Mouse (Mus musculus): ENCODE data around the gene Hpgds. TPM values are rescaled to one million over a fixed set of nuclear protein-coding genes. Genes with fewer than 3 reads are reported as not detected.

Gene Hpgds
- total and polyA plus RNA-seq, 3 experiments: 0.47 to 1.1 (median 0.57) TPM

DNA sequence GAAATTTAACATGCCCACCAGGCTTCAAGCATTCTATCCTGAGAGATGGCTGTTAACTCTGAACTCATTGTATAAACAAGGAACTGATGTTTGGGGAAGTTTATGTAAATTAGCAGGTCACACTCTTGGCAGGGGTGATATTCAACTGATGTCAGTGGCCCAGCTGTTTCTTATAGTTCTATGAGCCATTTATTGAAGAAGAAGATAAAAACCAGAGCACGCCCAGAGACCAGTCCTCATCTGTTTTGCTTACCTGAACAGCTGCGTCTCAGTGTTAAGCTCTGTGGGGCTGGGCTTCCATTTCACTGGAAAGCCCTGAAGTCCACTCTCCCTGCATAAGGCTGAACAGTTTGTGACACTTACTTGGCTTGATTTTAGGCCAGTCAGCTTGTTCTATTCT is 6.9 kb downstream of the Hpgds start:
- intact Hi-C loops (cut with DNase I): no loop called here
- 54% methylated on average over 2 of the region's 2 CpGs for WGBS

DNA sequence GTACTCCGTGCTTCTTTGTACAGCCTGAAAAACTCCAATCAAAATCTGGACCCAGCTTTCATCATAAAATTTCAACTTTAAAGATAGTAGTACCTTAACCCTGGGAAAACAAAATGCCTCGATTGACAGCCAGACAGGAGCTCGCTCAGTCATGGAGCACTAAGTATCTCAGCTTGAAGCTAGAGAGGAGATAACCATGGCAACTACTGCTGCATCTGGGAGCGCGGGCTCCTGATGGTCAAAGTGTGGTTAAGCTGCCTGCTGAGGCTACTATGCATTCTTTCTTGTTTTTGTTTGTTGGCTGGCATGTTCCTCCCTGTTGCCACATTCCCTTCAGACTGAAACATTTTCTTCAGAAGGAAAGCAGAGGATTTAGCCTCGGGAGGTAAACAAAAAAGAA is 12.3 kb downstream of the Hpgds start:
- no peak overlapping the region for H3K9ac ChIP-seq (ENCODE audit: low read depth, low read length)
- no peaks in the 10 kb centered on the region for H3K27me3 ChIP-seq (ENCODE audit: control insufficient read depth, insufficient read depth, low read length)
- H3K36me3 ChIP-seq (ENCODE audit: control insufficient read depth, insufficient read depth, low read length): no peaks in the 10 kb centered on the region
- no peak overlapping the region for H3K27ac ChIP-seq
- no peak for DNase-seq
- H3K4me1 ChIP-seq (ENCODE audit: control insufficient read depth, insufficient read depth, low read length): no peaks in the 10 kb centered on the region
- intact Hi-C loops (cut with DNase I): no loop called here
- WGBS: 62% methylated on average over 6 of the region's 6 CpGs
- H3K79me2 ChIP-seq (replicated peaks; ENCODE audit: control insufficient read depth, insufficient read depth, low read length): no peaks in the 10 kb centered on the region
- TF ChIP-seq POLR2A (IDR thresholded peaks at IDR 0.05; ENCODE audit: insufficient read depth, low read depth, low read length) (no peak), EP300 (IDR thresholded peaks at IDR 0.05; ENCODE audit: insufficient read depth, low read depth, low read length) (no peak), CTCF (IDR thresholded peaks at IDR 0.05) (no peak)
- no peak overlapping the region for H3K4me3 ChIP-seq

More for the DNA sequence above, 6.9 kb downstream of the Hpgds start:
- H3K79me2 ChIP-seq (replicated peaks; ENCODE audit: control insufficient read depth, insufficient read depth, low read length): no peaks in the 10 kb centered on the region
- H3K36me3 ChIP-seq (ENCODE audit: control insufficient read depth, insufficient read depth, low read length): no peaks in the 10 kb centered on the region
- no peak overlapping the region for H3K27ac ChIP-seq
- H3K4me1 ChIP-seq (ENCODE audit: control insufficient read depth, insufficient read depth, low read length): no peaks in the 10 kb centered on the region
- TF ChIP-seq EP300 (IDR thresholded peaks at IDR 0.05; ENCODE audit: insufficient read depth, low read depth, low read length) (no peak), CTCF (IDR thresholded peaks at IDR 0.05) (no peak), POLR2A (IDR thresholded peaks at IDR 0.05; ENCODE audit: insufficient read depth, low read depth, low read length) (no peak)
- no peak overlapping the region for H3K9ac ChIP-seq (ENCODE audit: low read depth, low read length)
- H3K27me3 ChIP-seq (ENCODE audit: control insufficient read depth, insufficient read depth, low read length): no peaks in the 10 kb centered on the region
- no peak for DNase-seq
- H3K4me3 ChIP-seq: no peak overlapping the region

DNA sequence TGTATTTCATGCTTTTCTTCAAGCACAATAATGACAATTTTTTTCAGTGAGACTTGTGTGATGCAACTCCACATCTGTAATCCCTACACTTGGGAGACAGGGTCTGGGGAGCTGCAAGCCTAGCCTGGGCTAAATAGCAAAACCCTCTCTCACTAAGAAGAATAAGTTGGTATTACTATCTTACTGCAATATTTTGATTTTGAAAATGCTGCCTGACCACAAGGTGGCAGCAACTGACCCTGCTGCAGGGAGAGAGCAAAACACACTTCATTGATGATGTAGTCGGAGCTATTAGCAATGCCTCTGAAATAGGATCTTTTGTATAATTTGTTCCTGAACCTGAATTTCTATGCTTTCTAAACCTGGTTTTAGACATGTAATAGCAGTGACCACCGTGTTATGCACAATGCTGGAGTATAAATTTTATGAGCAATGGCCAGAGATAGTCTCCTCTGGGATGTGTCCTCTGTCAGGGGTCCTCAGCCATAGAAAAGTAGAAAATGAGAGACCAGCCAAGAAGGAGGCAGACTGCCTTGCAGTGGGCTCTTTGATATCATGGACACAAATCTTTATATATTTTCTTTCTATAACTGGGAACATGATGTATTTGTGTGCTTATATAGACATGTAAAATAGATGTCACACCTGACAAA is 18.5 kb downstream of the Hpgds start:
- no peaks in the 10 kb centered on the region for H3K36me3 ChIP-seq (ENCODE audit: control insufficient read depth, insufficient read depth, low read length)
- no peak overlapping the region for H3K4me3 ChIP-seq
- DNase-seq: peak in 1 of 2 experiments; percentile 43
- no peak overlapping the region for H3K9ac ChIP-seq (ENCODE audit: low read depth, low read length)
- H3K27me3 ChIP-seq (ENCODE audit: control insufficient read depth, insufficient read depth, low read length): no peaks in the 10 kb centered on the region
- TF ChIP-seq CTCF (IDR thresholded peaks at IDR 0.05) (peak; percentile 88), EP300 (IDR thresholded peaks at IDR 0.05; ENCODE audit: insufficient read depth, low read depth, low read length) (peak; percentile 53; the same call in 1 of the 2 replicates), POLR2A (IDR thresholded peaks at IDR 0.05; ENCODE audit: insufficient read depth, low read depth, low read length) (no peak)
- H3K79me2 ChIP-seq (replicated peaks; ENCODE audit: control insufficient read depth, insufficient read depth, low read length): no peaks in the 10 kb centered on the region
- H3K4me1 ChIP-seq (ENCODE audit: control insufficient read depth, insufficient read depth, low read length): no peaks in the 10 kb centered on the region
- 14% methylated on average over 2 of the region's 2 CpGs for WGBS
- H3K27ac ChIP-seq: no peak overlapping the region
- intact Hi-C loops (cut with DNase I): loop anchor here (1.0 to 10.0 kb wide), 3 partner anchors 327 to 1406 kb away; no protein-coding TSS in a partner anchor

DNA sequence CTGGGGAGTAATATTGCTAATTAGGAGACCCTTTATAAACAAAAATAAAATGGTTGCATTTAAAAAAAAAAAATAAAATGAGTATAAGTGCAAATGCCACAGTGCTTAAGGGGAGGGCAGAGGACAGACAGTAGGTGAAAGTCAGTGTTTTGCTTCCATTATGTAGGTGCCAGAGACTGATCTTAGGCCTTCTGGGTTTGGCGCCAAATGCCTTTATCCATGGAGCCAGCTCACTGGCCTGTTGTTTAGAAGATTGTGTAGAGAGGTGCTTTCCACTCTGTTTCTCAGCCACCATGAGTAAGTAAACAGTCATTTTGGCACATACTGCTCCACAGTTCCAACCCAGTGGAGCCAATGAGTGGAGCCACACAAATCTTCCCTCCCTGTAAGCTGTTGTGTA is 27.2 kb downstream of the Hpgds start:
- TF ChIP-seq CTCF (IDR thresholded peaks at IDR 0.05) (no peak), POLR2A (IDR thresholded peaks at IDR 0.05; ENCODE audit: insufficient read depth, low read depth, low read length) (no peak), EP300 (IDR thresholded peaks at IDR 0.05; ENCODE audit: insufficient read depth, low read depth, low read length) (no peak)
- Histone ChIP-seq H3K27ac (no peak overlapping the region), H3K36me3 (ENCODE audit: control insufficient read depth, insufficient read depth, low read length) (no peaks in the 10 kb centered on the region; the same call in 1 of the 2 replicates), H3K4me3 (no peak overlapping the region), H3K79me2 (replicated peaks; ENCODE audit: control insufficient read depth, insufficient read depth, low read length) (no peaks in the 10 kb centered on the region), H3K27me3 (ENCODE audit: control insufficient read depth, insufficient read depth, low read length) (no peaks in the 10 kb centered on the region), H3K9ac (ENCODE audit: low read depth, low read length) (no peak overlapping the region), H3K4me1 (ENCODE audit: control insufficient read depth, insufficient read depth, low read length) (no peaks in the 10 kb centered on the region)
- intact Hi-C loops (cut with DNase I): no loop called here
- 97% methylated on average over 1 of the region's 1 CpGs for WGBS
- DNase-seq: no peak

DNA sequence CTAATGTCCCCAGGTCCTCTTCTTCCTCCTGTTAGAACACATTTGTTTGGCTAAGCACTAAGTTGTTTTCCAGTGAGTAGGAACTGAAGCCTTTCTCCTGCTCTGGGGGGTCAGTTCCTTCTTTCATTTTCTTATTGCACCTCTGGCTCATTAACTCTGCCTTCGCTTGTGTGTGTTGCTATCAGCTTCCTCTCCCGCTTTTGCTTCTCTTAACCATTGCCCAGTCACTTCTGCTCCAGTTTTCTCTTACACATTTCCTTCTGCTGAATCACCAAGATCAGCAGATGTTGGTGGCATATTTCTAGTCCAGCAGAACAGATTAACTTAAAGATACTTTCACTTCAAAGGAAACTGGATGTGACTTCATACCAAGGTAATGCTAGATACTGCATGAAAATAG is 29.8 kb downstream of the Hpgds start:
- Histone ChIP-seq H3K4me3 (no peak overlapping the region), H3K27me3 (ENCODE audit: control insufficient read depth, insufficient read depth, low read length) (no peaks in the 10 kb centered on the region), H3K36me3 (ENCODE audit: control insufficient read depth, insufficient read depth, low read length) (no peaks in the 10 kb centered on the region; the same call in 1 of the 2 replicates), H3K27ac (no peak overlapping the region), H3K9ac (ENCODE audit: low read depth, low read length) (no peak overlapping the region), H3K4me1 (ENCODE audit: control insufficient read depth, insufficient read depth, low read length) (no peaks in the 10 kb centered on the region), H3K79me2 (replicated peaks; ENCODE audit: control insufficient read depth, insufficient read depth, low read length) (no peaks in the 10 kb centered on the region)
- intact Hi-C loops (cut with DNase I): no loop called here
- WGBS: 83% methylated on average over 2 of the region's 2 CpGs
- DNase-seq: no peak
- TF ChIP-seq EP300 (IDR thresholded peaks at IDR 0.05; ENCODE audit: insufficient read depth, low read depth, low read length) (no peak), CTCF (IDR thresholded peaks at IDR 0.05) (no peak), POLR2A (IDR thresholded peaks at IDR 0.05; ENCODE audit: insufficient read depth, low read depth, low read length) (no peak)

DNA sequence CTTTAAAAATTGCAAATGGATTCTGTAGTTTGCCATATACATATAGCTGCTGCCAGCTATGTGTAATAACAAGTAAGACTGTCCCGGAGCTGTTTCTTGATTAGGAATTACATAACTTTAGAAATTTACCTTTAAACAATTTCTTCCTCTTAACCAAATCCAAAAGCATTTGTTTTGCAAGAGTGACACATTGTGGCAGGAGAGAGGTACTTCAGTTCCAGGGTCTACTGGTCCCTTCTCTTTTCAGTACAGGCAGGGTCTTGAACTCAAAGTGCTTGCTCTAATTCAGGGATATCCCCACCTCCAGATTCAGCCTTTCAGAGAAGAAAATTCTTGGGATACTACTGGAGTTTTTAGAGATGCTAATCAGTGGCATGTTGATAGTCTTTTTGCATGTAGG is 65.6 kb downstream of the Hpgds start:
- 90% methylated on average over 1 of the region's 1 CpGs for WGBS
- Histone ChIP-seq H3K4me3 (no peak overlapping the region), H3K36me3 (ENCODE audit: control insufficient read depth, insufficient read depth, low read length) (no peaks in the 10 kb centered on the region; the same call in 1 of the 2 replicates), H3K79me2 (replicated peaks; ENCODE audit: control insufficient read depth, insufficient read depth, low read length) (no peaks in the 10 kb centered on the region), H3K9ac (ENCODE audit: low read depth, low read length) (no peak overlapping the region), H3K4me1 (ENCODE audit: control insufficient read depth, insufficient read depth, low read length) (no peaks in the 10 kb centered on the region), H3K27ac (no peak overlapping the region), H3K27me3 (ENCODE audit: control insufficient read depth, insufficient read depth, low read length) (no peaks in the 10 kb centered on the region)
- peak; percentile 65 for TF ChIP-seq CTCF (IDR thresholded peaks at IDR 0.05)
- TF ChIP-seq EP300 (IDR thresholded peaks at IDR 0.05; ENCODE audit: insufficient read depth, low read depth, low read length): no peak
- TF ChIP-seq POLR2A (IDR thresholded peaks at IDR 0.05; ENCODE audit: insufficient read depth, low read depth, low read length): no peak
- intact Hi-C loops (cut with DNase I): no loop called here
- no peak for DNase-seq
